Mouse (Mus musculus): ENCODE results near the gene Ifit3.
"Not testable (repeated sequence)": the region's sequence is repeated elsewhere in the genome, so short reads cannot be mapped to it uniquely, and the experiment has no call there.

The Ifit3 gene

GRCm38 (mm10) chr19:34588959-34589358, 5.6 kb downstream of the Ifit3 start:
- no peak for DNase-seq

- DNase-seq: no peak
Observed at GRCm38 (mm10) chr19:34593456-34593855, 10.1 kb downstream of the Ifit3 start.

- DNase-seq: not testable (repeated sequence)
Observed at GRCm38 (mm10) chr19:34594523-34594922, 11.2 kb downstream of the Ifit3 start.

- no peak for DNase-seq
Observed at GRCm38 (mm10) chr19:34596811-34597210, 13.5 kb downstream of the Ifit3 start.

GRCm38 (mm10) chr19:34598341-34598740, 15.0 kb downstream of the Ifit3 start:
- peak; percentile 51 for DNase-seq

GRCm38 (mm10) chr19:34599250-34599649, 15.9 kb downstream of the Ifit3 start:
- DNase-seq: not testable (repeated sequence)

GRCm38 (mm10) chr19:34601888-34602287, 18.6 kb downstream of the Ifit3 start, which contains the start of gene Ifit1bl1:
Ifit1bl1 (minus strand) TSS chr19:34601956.
- not testable (repeated sequence) for DNase-seq

GRCm38 (mm10) chr19:34605472-34605871, 22.1 kb downstream of the Ifit3 start:
- DNase-seq: no peak

- peak; percentile 75 for DNase-seq
Observed at GRCm38 (mm10) chr19:34607237-34608051, 24.1 kb downstream of the Ifit3 start, which contains the start of gene Ifit3b. Ifit3b (plus strand) TSS chr19:34607970.

GRCm38 (mm10) chr19:34610118-34610517, 26.8 kb downstream of the Ifit3 start:
- DNase-seq: not testable (repeated sequence)

- not testable (repeated sequence) for DNase-seq
Observed at GRCm38 (mm10) chr19:34612243-34613001, 29.1 kb downstream of the Ifit3 start.

GRCm38 (mm10) chr19:34620871-34621270, 37.5 kb downstream of the Ifit3 start:
- DNase-seq: no peak

GRCm38 (mm10) chr19:34623781-34624180, 40.5 kb downstream of the Ifit3 start:
- no peak for DNase-seq

- no peak for DNase-seq
Observed at GRCm38 (mm10) chr19:34624663-34625062, 41.3 kb downstream of the Ifit3 start.

GRCm38 (mm10) chr19:34627496-34627895, 44.2 kb downstream of the Ifit3 start:
- DNase-seq: no peak

GRCm38 (mm10) chr19:34631487-34631886, 48.2 kb downstream of the Ifit3 start:
- DNase-seq: no peak

GRCm38 (mm10) chr19:34633484-34633883, 50.2 kb downstream of the Ifit3 start:
- no peak for DNase-seq

- peak; percentile 39 for DNase-seq
Observed at GRCm38 (mm10) chr19:34636933-34637557, 53.7 kb downstream of the Ifit3 start.
